Mouse (Mus musculus) ES-Bruce4 (cell line): ENCODE measurements around the gene Cpxm1.

Experiments used
- CTCF ChIP-seq: IDR thresholded peaks from one replicate; pipeline ENCODE4 v1.8.1; 2011; ENCODE audit warnings: low read depth, low read length
- EP300 ChIP-seq: IDR thresholded peaks from 2 replicates; pipeline ENCODE4 v1.6.1; 2011; ENCODE audit warnings: low read depth, low read length; ENCODE audit not compliant: insufficient read depth
- POLR2A ChIP-seq: IDR thresholded peaks from one replicate; pipeline ENCODE4 v1.8.1; 2011; ENCODE audit warnings: low read length; ENCODE audit not compliant: insufficient read depth

DNA sequence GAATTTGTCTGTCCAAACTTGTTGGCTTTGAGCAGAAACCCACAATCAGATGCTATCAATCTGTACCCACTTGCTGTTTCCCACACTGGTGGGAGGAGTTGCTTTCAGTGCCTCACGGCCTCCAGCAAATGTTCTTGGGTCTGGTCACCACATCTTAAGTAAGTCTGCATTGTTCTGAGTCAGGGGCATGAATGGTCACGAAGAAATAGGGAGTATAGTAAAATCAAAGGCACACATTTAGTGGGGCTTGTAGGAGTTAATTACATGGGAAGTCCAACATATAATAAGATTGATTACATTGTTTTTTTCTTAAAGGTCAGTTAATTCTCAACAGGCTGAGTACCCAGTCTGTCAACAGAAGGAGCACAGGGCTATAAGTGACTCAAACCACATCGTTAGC, 14.2 kb downstream of the Cpxm1 start:
- TF ChIP-seq CTCF (no peak), EP300 (no peak), POLR2A (no peak)
